Mouse (Mus musculus) liver, embryonic 14.5 days (tissue): Measurements from ENCODE around the gene a.

Source experiments
- CTCF ChIP-seq: IDR thresholded peaks from 2 replicates; pipeline ENCODE4 v1.5.1; 2016; ENCODE audit warnings: antibody characterized with exemption, low read depth, control low read depth
- EP300 ChIP-seq: IDR thresholded peaks from 2 replicates; pipeline ENCODE4 v1.6.1; 2016; ENCODE audit warnings: antibody characterized with exemption, low read depth

GRCm38 (mm10) chr2:154937547-154938390, 146.6 kb downstream of the a start:
- no peak for TF ChIP-seq CTCF
- no peak for TF ChIP-seq EP300
